Mouse (Mus musculus) G1E (cell line): ENCODE measurements around the gene Kctd11. TPM values are rescaled to one million over a fixed set of nuclear protein-coding genes. Genes with fewer than 3 reads are reported as not detected.
"Not testable (repeated sequence)": the region's sequence is repeated elsewhere in the genome, so short reads cannot be mapped to it uniquely, and the experiment has no call there.

Experiments used
- ATAC-seq: 2 replicates; pipeline ENCODE4 v1.8.0; 2016; ENCODE audit warnings: mild to moderate bottlenecking; ENCODE audit not compliant: insufficient number of reproducible peaks, poor library complexity, low FRiP score, severe bottlenecking; ENCODE audit errors: extremely low read depth
- DNase-seq: peaks from one replicate; pipeline ENCODE4 v3.0.0; 2012; ENCODE audit warnings: low spot score
- H3K27me3 ChIP-seq: 2 replicates; pipeline ENCODE4 v1.6.1; 2012; ENCODE audit warnings: mild to moderate bottlenecking, low read length, inconsistent platforms; ENCODE audit not compliant: insufficient read depth
- H3K36me3 ChIP-seq: replicated peaks from 2 replicates; pipeline ENCODE3; 2012; ENCODE audit warnings: mild to moderate bottlenecking, inconsistent platforms
- H3K4me1 ChIP-seq: 2 replicates; pipeline ENCODE4 v1.6.1; 2012; ENCODE audit warnings: low read depth, low read length, inconsistent platforms, mixed read lengths; ENCODE audit not compliant: insufficient read depth
- H3K4me3 ChIP-seq: 2 replicates; pipeline ENCODE4 v1.5.1; 2012; ENCODE audit warnings: low read depth, mild to moderate bottlenecking, inconsistent platforms, low read length, moderate library complexity, mixed read lengths
- H3K9me3 ChIP-seq: replicated peaks from 2 replicates; pipeline ENCODE4 v1.6.1; 2012; ENCODE audit warnings: inconsistent platforms
- CTCF ChIP-seq: IDR thresholded peaks from 2 replicates; pipeline ENCODE4 v1.5.1; 2012; ENCODE audit warnings: low read depth, low read length, inconsistent platforms, mixed read lengths
- GATA1 ChIP-seq: IDR thresholded peaks from 2 replicates; pipeline ENCODE4 v1.6.1; 2012; ENCODE audit warnings: borderline replicate concordance, low read length, inconsistent platforms, mixed read lengths
- GATA2 ChIP-seq: IDR thresholded peaks from 2 replicates; pipeline ENCODE4 v1.6.1; 2012; ENCODE audit warnings: low read depth, low read length, inconsistent platforms, borderline replicate concordance
- POLR2AphosphoS5 ChIP-seq: IDR thresholded peaks from 2 replicates; pipeline ENCODE4 v1.6.1; 2012; ENCODE audit warnings: low read depth, low read length, inconsistent platforms; ENCODE audit not compliant: insufficient replicate concordance
- TAL1 ChIP-seq: conservative IDR thresholded peaks from 2 replicates; pipeline ENCODE4 v1.6.1; 2012; ENCODE audit warnings: low read depth, low read length, inconsistent platforms, mixed read lengths
- polyA plus RNA-seq: library from polyadenylated mRNA; stranded (reverse); fragments of >175 nt; gene quantifications from 2 replicates; pipeline ENCODE4 v1.2.3, GENCODE M21; 2012
- total RNA-seq, 2 experiments: library from RNA; stranded (forward) in 1 of 2; stranded (reverse) in 1 of 2; fragments of 200-1000 nt in 1 of 2; fragments of >200 nt in 1 of 2; fragmentation: Nextera tagmentation in 1 of 2; gene quantifications; 2 replicates each; pipeline ENCODE4 v1.2.3; 2014 to 2017

The Kctd11 gene
- total and polyA plus RNA-seq, 3 experiments = 0.39 to 0.90 (median 0.55) TPM

GRCm38 (mm10) chr11:69921114-69922011 lies 40.2 kb upstream of the Kctd11 start, which contains the start of gene Eif5a:
TSS of gene Eif5a (minus strand) at chr11:69921958.
- Histone ChIP-seq H3K4me1 (peaks cover 46% of the 10 kb centered on the region), H3K4me3 (peak within 1 kb of the TSS; percentile 96), H3K36me3 (peaks cover 41% of the 10 kb centered on the region), H3K27me3 (no peaks in the 10 kb centered on the region), H3K9me3 (no peaks in the 10 kb centered on the region)
- DNase-seq (peak; percentile 93), ATAC-seq (peak; percentile 85)
- TF ChIP-seq GATA1 (no peak), POLR2AphosphoS5 (no peak), CTCF (no peak), TAL1 (no peak)

- peaks cover 55% of the 10 kb centered on the region for H3K4me1 ChIP-seq
- DNase-seq = peak; percentile 45
Measured at GRCm38 (mm10) chr11:69920266-69921031, 39.2 kb upstream of the Kctd11 start.

GRCm38 (mm10) chr11:69919661-69920265 lies 38.6 kb upstream of the Kctd11 start:
- peaks cover 57% of the 10 kb centered on the region for H3K36me3 ChIP-seq
- peaks cover 61% of the 10 kb centered on the region for H3K4me1 ChIP-seq
- no peak; the same call in 1 of the 2 replicates for ATAC-seq
- peak; percentile 76 for DNase-seq
- peak overlapping the region; percentile 96 for H3K4me3 ChIP-seq
- H3K27me3 ChIP-seq = no peaks in the 10 kb centered on the region
- TF ChIP-seq TAL1 (no peak), CTCF (no peak), GATA2 (no peak), GATA1 (no peak), POLR2AphosphoS5 (no peak)
- H3K9me3 ChIP-seq = no peaks in the 10 kb centered on the region

More at GRCm38 (mm10) chr11:69920266-69921031, 39.2 kb upstream of the Kctd11 start:
- no peak for ATAC-seq
- Histone ChIP-seq H3K9me3 (no peaks in the 10 kb centered on the region), H3K36me3 (peaks cover 50% of the 10 kb centered on the region), H3K4me3 (peak overlapping the region; percentile 96), H3K27me3 (no peaks in the 10 kb centered on the region)
- TF ChIP-seq CTCF = no peak
- TF ChIP-seq TAL1 = no peak
- TF ChIP-seq POLR2AphosphoS5 = no peak
- TF ChIP-seq GATA2 = no peak
- no peak for TF ChIP-seq GATA1

- DNase-seq = no peak
- peak overlapping the region; percentile 96 for H3K4me3 ChIP-seq
- TF ChIP-seq GATA2 (no peak), TAL1 (no peak), CTCF (no peak), GATA1 (no peak), POLR2AphosphoS5 (no peak)
- no peaks in the 10 kb centered on the region for H3K9me3 ChIP-seq
- H3K36me3 ChIP-seq = peaks cover 64% of the 10 kb centered on the region
- no peaks in the 10 kb centered on the region for H3K27me3 ChIP-seq
- no peak for ATAC-seq
- H3K4me1 ChIP-seq = peaks cover 66% of the 10 kb centered on the region
Measured at GRCm38 (mm10) chr11:69919053-69919452, 37.8 kb upstream of the Kctd11 start.

GRCm38 (mm10) chr11:69918118-69918517 lies 36.9 kb upstream of the Kctd11 start:
- TF ChIP-seq CTCF (no peak), POLR2AphosphoS5 (peak; percentile 46; the same call in 1 of the 2 replicates)

GRCm38 (mm10) chr11:69917379-69917948 lies 36.3 kb upstream of the Kctd11 start:
- peak overlapping the region; percentile 55; the same call in 1 of the 2 replicates for H3K4me3 ChIP-seq
- no peaks in the 10 kb centered on the region for H3K27me3 ChIP-seq
- no peak for DNase-seq
- peaks cover 66% of the 10 kb centered on the region for H3K4me1 ChIP-seq
- H3K9me3 ChIP-seq = no peaks in the 10 kb centered on the region
- peaks cover 77% of the 10 kb centered on the region for H3K36me3 ChIP-seq
- ATAC-seq = no peak
- no peak for TF ChIP-seq CTCF

More at GRCm38 (mm10) chr11:69918118-69918517, 36.9 kb upstream of the Kctd11 start:
- H3K36me3 ChIP-seq = peaks cover 71% of the 10 kb centered on the region
- no peaks in the 10 kb centered on the region for H3K9me3 ChIP-seq
- no peaks in the 10 kb centered on the region for H3K27me3 ChIP-seq
- ATAC-seq = no peak
- no peak for DNase-seq
- H3K4me3 ChIP-seq = peak overlapping the region; percentile 96; the same call in 1 of the 2 replicates
- peaks cover 66% of the 10 kb centered on the region for H3K4me1 ChIP-seq

- peak overlapping the region; percentile 91; the same call in 1 of the 2 replicates for H3K4me3 ChIP-seq
- not testable (repeated sequence) for H3K9me3 ChIP-seq, ATAC-seq, H3K27me3 ChIP-seq, DNase-seq
- peaks cover 84% of the 10 kb centered on the region for H3K36me3 ChIP-seq
- H3K4me1 ChIP-seq = peaks cover 68% of the 10 kb centered on the region
Measured at GRCm38 (mm10) chr11:69916652-69917378, 35.6 kb upstream of the Kctd11 start.
